Mouse (Mus musculus) small intestine, adult 2 months (tissue): ENCODE data around the gene Cdh13.

Experiments used
- CTCF ChIP-seq: fragments of 200-500 bp; IDR thresholded peaks from 2 replicates; pipeline ENCODE4 v1.5.1; 2012; ENCODE audit warnings: low read depth, mild to moderate bottlenecking, control low read depth, inconsistent platforms, low read length, moderate library complexity, mixed read lengths; ENCODE audit not compliant: insufficient replicate concordance, insufficient read length; ENCODE audit errors: extremely low read depth
- POLR2A ChIP-seq: fragments of 200-500 bp; IDR thresholded peaks from 2 replicates; pipeline ENCODE4 v1.6.1; 2012; ENCODE audit warnings: low read depth, mild to moderate bottlenecking, control low read depth, inconsistent platforms, low read length, moderate library complexity

DNA sequence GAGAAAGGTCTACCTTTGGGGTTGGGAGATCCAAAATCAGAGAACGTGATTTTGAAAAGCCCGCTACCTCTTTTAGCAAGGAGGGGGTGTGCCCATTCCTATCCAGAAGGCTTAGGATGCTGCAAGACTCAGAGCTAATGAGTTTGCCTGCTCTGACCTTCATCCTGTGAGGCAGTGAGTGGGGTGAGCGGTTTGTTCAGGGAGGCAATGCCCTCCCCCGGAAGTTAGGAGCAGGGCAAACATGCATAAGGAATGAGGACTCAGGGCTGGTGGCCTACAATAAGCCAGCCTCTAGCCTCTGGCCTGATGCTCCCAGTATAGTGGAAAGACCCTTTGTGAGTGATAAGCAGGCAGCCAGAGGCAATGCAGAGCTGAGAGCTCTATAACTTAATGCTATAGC lies 269.3 kb downstream of the Cdh13 start:
- TF ChIP-seq POLR2A = no peak
- no peak for TF ChIP-seq CTCF
